Mouse (Mus musculus): ENCODE measurements around the gene Snx18. TPM values are rescaled to one million over a fixed set of nuclear protein-coding genes. Genes with fewer than 3 reads are reported as not detected.

Snx18 gene
- polyA plus RNA-seq (2014; fragmentation: Nextera tagmentation; extraction: Ambion mirVana), result 31.5 and 33.8 TPM in 2 replicates

- ATAC-seq (ENCODE audit: low read depth), result peak; percentile 94
- H3K9ac ChIP-seq (ENCODE audit: low read depth, low read length), result peak within 1 kb of the TSS; percentile 88
- WGBS, result under 1% methylated on average over 54 of the region's 119 CpGs
- no peaks in the 10 kb centered on the region; the same call in 1 of the 2 replicates for H3K36me3 ChIP-seq (ENCODE audit: control insufficient read depth, insufficient read depth, low read length)
- H3K27me3 ChIP-seq (replicated peaks; ENCODE audit: control insufficient read depth, insufficient read depth, low read length), result no peaks in the 10 kb centered on the region
- H3K9me3 ChIP-seq (ENCODE audit: control insufficient read depth, low read length), result no peaks in the 10 kb centered on the region
- peak within 1 kb of the TSS; percentile 94 for H3K4me2 ChIP-seq (ENCODE audit: low read depth, low read length)
- H3K4me1 ChIP-seq (ENCODE audit: control insufficient read depth, insufficient read depth, low read length), result peaks cover 30% of the 10 kb centered on the region
- peak; percentile 97 for DNase-seq (ENCODE audit: low spot score)
- peak within 1 kb of the TSS; percentile 90 for H3K27ac ChIP-seq (replicated peaks; ENCODE audit: low read depth, low read length)
- peak within 1 kb of the TSS; percentile 88 for H3K4me3 ChIP-seq (ENCODE audit: low read depth, low read length)
Measured at GRCm38 (mm10) chr13:113617891-113618823, at the start of gene Snx18. Gene Snx18 (minus strand): TSS chr13:113618564.

DNA sequence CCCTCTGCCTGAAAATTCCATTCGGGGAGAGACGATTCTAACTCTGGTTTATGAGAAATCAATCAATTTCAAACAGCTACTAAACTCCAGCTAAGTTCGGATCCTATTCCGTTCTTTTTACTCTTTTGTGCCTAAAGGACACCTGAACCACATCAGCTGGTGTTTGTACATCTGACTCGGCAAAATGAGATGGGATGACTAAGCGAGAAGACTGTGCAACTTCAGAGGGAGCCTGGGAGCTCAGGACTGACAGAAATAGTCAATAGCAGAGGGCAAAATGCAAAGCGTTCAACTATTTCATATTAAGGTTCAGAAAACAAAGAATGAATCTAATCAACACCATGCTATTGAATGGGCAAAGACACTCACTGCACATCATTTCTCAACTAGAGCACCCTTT, 45.5 kb upstream of the Snx18 start:
- DNase-seq (ENCODE audit: low spot score) (no peak), ATAC-seq (ENCODE audit: low read depth) (no peak)
- Histone ChIP-seq H3K27ac (replicated peaks; ENCODE audit: low read depth, low read length) (no peak overlapping the region), H3K36me3 (ENCODE audit: control insufficient read depth, insufficient read depth, low read length) (no peaks in the 10 kb centered on the region), H3K4me2 (ENCODE audit: low read depth, low read length) (no peak overlapping the region), H3K4me1 (ENCODE audit: control insufficient read depth, insufficient read depth, low read length) (no peaks in the 10 kb centered on the region; the same call in 1 of the 2 replicates), H3K9ac (ENCODE audit: low read depth, low read length) (no peak overlapping the region; the same call in 1 of the 2 replicates), H3K4me3 (ENCODE audit: low read depth, low read length) (no peak overlapping the region), H3K9me3 (ENCODE audit: control insufficient read depth, low read length) (no peaks in the 10 kb centered on the region), H3K27me3 (replicated peaks; ENCODE audit: control insufficient read depth, insufficient read depth, low read length) (no peaks in the 10 kb centered on the region)
- 84% methylated on average over 7 of the region's 7 CpGs for WGBS

DNA sequence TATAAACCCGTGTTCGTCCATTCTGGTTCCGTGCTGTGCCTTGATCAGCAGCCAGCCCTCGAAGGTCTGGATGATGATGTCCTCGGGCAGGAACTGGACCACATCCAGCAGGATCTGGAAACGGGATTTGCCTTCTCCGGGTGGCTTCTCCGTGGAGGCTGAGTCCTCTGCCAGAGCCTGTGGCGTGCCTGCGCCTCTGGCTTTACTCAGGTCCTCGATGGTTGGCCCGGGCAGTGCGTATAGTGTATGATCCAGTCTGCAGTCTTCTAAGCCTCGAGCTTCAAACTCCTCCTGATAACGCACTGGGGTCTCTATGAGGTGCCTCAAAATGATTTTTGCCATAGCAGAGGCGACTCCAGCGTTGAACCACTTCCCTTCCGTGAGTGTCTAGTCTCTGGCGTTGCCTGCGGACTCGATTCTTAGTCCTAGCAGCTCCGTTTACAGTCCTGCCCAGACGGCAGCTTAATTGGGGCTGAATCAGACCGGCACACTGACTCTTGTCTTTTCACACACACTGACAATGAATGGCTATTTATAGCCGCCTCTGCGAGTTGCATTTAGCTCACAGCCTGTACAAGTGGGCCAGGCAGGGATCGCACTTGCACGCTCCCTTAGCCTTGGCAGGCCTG, 44.9 kb upstream of the Snx18 start, which contains the start of gene Hspb3:
TSS of gene Hspb3 (minus strand) at position 526 of the 629 bp plus-strand sequence.
- H3K4me1 ChIP-seq (ENCODE audit: control insufficient read depth, insufficient read depth, low read length), result no peaks in the 10 kb centered on the region; the same call in 1 of the 2 replicates
- H3K4me3 ChIP-seq (ENCODE audit: low read depth, low read length), result 0 out of 2 replicates have a peak within 1 kb of the TSS, but pooled peaks have one; percentile 5
- ATAC-seq (ENCODE audit: low read depth), result 0 out of 2 replicates have a peak, but pooled peaks have one; percentile 55
- H3K36me3 ChIP-seq (ENCODE audit: control insufficient read depth, insufficient read depth, low read length), result no peaks in the 10 kb centered on the region
- H3K9ac ChIP-seq (ENCODE audit: low read depth, low read length), result peak within 1 kb of the TSS; percentile 42; the same call in 1 of the 2 replicates
- no peaks in the 10 kb centered on the region for H3K9me3 ChIP-seq (ENCODE audit: control insufficient read depth, low read length)
- no peak within 1 kb of the TSS for H3K27ac ChIP-seq (replicated peaks; ENCODE audit: low read depth, low read length)
- peak within 1 kb of the TSS; percentile 20; the same call in 1 of the 2 replicates for H3K4me2 ChIP-seq (ENCODE audit: low read depth, low read length)
- no peaks in the 10 kb centered on the region for H3K27me3 ChIP-seq (replicated peaks; ENCODE audit: control insufficient read depth, insufficient read depth, low read length)
- peak; percentile 76 for DNase-seq (ENCODE audit: low spot score)
- WGBS, result 57% methylated on average over 28 of the region's 28 CpGs

DNA sequence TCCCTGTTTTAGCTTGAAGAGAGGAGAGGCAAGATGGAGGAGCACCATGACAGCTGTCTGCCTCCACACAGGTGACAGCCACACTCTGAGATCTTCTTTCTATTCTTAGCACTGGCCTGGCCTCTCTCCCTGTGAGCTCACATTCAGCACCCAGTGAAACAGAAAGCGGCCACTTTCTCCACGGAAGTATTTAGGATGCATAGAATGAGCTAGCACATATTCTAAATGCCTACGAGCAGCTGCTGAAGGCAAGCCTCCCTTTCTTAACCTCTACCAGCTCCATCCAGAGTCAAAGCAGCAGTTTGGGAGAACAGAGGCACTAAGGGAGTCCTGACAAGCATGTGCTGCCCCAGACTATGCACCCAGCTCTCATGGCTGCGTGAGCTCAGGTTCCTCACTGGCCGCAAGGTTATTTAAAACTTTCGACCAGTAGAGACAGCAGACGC, 43.5 kb upstream of the Snx18 start:
- H3K4me1 ChIP-seq (ENCODE audit: control insufficient read depth, insufficient read depth, low read length), result no peaks in the 10 kb centered on the region; the same call in 1 of the 2 replicates
- DNase-seq (ENCODE audit: low spot score) (peak; percentile 65), ATAC-seq (ENCODE audit: low read depth) (peak; percentile 74)
- no peaks in the 10 kb centered on the region for H3K9me3 ChIP-seq (ENCODE audit: control insufficient read depth, low read length)
- 52% methylated on average over 7 of the region's 7 CpGs for WGBS
- no peak overlapping the region for H3K4me3 ChIP-seq (ENCODE audit: low read depth, low read length)
- no peak overlapping the region for H3K9ac ChIP-seq (ENCODE audit: low read depth, low read length)
- H3K27ac ChIP-seq (replicated peaks; ENCODE audit: low read depth, low read length), result no peak overlapping the region
- no peaks in the 10 kb centered on the region for H3K27me3 ChIP-seq (replicated peaks; ENCODE audit: control insufficient read depth, insufficient read depth, low read length)
- H3K36me3 ChIP-seq (ENCODE audit: control insufficient read depth, insufficient read depth, low read length), result no peaks in the 10 kb centered on the region
- no peak overlapping the region for H3K4me2 ChIP-seq (ENCODE audit: low read depth, low read length)

GRCm38 (mm10) chr13:113660576-113661310, 42.4 kb upstream of the Snx18 start:
- H3K4me2 ChIP-seq (ENCODE audit: low read depth, low read length), result peak overlapping the region; percentile 14; the same call in 1 of the 2 replicates
- no peak overlapping the region for H3K4me3 ChIP-seq (ENCODE audit: low read depth, low read length)
- no peaks in the 10 kb centered on the region for H3K9me3 ChIP-seq (ENCODE audit: control insufficient read depth, low read length)
- ATAC-seq (ENCODE audit: low read depth) (no peak), DNase-seq (ENCODE audit: low spot score) (no peak)
- H3K36me3 ChIP-seq (ENCODE audit: control insufficient read depth, insufficient read depth, low read length), result no peaks in the 10 kb centered on the region
- H3K4me1 ChIP-seq (ENCODE audit: control insufficient read depth, insufficient read depth, low read length), result no peaks in the 10 kb centered on the region; the same call in 1 of the 2 replicates
- no peaks in the 10 kb centered on the region for H3K27me3 ChIP-seq (replicated peaks; ENCODE audit: control insufficient read depth, insufficient read depth, low read length)
- 66% methylated on average over 9 of the region's 9 CpGs for WGBS
- no peak overlapping the region for H3K27ac ChIP-seq (replicated peaks; ENCODE audit: low read depth, low read length)
- no peak overlapping the region for H3K9ac ChIP-seq (ENCODE audit: low read depth, low read length)

DNA sequence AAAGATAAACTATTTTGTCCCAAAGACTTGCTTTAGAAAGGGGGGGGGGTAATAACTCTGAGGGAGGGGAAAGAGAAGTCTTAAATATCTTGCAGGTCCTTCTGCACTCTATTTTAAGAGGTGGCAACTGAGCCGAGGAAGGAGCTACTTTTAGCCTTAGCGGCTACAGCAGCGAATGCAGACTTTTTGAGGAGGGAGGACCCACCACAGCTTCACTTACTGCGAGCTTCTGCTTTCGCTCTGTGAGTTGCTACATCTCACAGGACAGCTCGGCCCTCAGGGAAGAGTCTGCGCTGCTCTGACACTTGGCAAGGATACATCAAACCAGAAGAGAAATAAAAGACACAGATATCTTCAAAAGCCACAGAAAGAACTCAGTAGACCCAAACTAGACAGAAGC, 38.8 kb upstream of the Snx18 start:
- no peak for ATAC-seq (ENCODE audit: low read depth)
- no peak overlapping the region for H3K9ac ChIP-seq (ENCODE audit: low read depth, low read length)
- H3K9me3 ChIP-seq (ENCODE audit: control insufficient read depth, low read length), result no peaks in the 10 kb centered on the region
- H3K4me3 ChIP-seq (ENCODE audit: low read depth, low read length), result no peak overlapping the region
- H3K27ac ChIP-seq (replicated peaks; ENCODE audit: low read depth, low read length), result no peak overlapping the region
- H3K4me1 ChIP-seq (ENCODE audit: control insufficient read depth, insufficient read depth, low read length), result no peaks in the 10 kb centered on the region
- DNase-seq (ENCODE audit: low spot score), result no peak
- 56% methylated on average over 7 of the region's 7 CpGs for WGBS
- H3K4me2 ChIP-seq (ENCODE audit: low read depth, low read length), result no peak overlapping the region
- H3K27me3 ChIP-seq (replicated peaks; ENCODE audit: control insufficient read depth, insufficient read depth, low read length), result no peaks in the 10 kb centered on the region
- H3K36me3 ChIP-seq (ENCODE audit: control insufficient read depth, insufficient read depth, low read length), result no peaks in the 10 kb centered on the region

GRCm38 (mm10) chr13:113656639-113657038, 38.3 kb upstream of the Snx18 start:
- Histone ChIP-seq H3K9me3 (ENCODE audit: control insufficient read depth, low read length) (no peaks in the 10 kb centered on the region), H3K4me2 (ENCODE audit: low read depth, low read length) (no peak overlapping the region), H3K4me3 (ENCODE audit: low read depth, low read length) (no peak overlapping the region), H3K9ac (ENCODE audit: low read depth, low read length) (no peak overlapping the region), H3K27me3 (replicated peaks; ENCODE audit: control insufficient read depth, insufficient read depth, low read length) (no peaks in the 10 kb centered on the region), H3K27ac (replicated peaks; ENCODE audit: low read depth, low read length) (no peak overlapping the region), H3K36me3 (ENCODE audit: control insufficient read depth, insufficient read depth, low read length) (no peaks in the 10 kb centered on the region), H3K4me1 (ENCODE audit: control insufficient read depth, insufficient read depth, low read length) (no peaks in the 10 kb centered on the region)
- no peak for ATAC-seq (ENCODE audit: low read depth)
- WGBS, result 71% methylated on average over 4 of the region's 4 CpGs
- DNase-seq (ENCODE audit: low spot score), result no peak

GRCm38 (mm10) chr13:113655511-113655910, 37.1 kb upstream of the Snx18 start:
- no peak for ATAC-seq (ENCODE audit: low read depth)
- Histone ChIP-seq H3K4me1 (ENCODE audit: control insufficient read depth, insufficient read depth, low read length) (no peaks in the 10 kb centered on the region), H3K27ac (replicated peaks; ENCODE audit: low read depth, low read length) (no peak overlapping the region), H3K9ac (ENCODE audit: low read depth, low read length) (no peak overlapping the region), H3K36me3 (ENCODE audit: control insufficient read depth, insufficient read depth, low read length) (no peaks in the 10 kb centered on the region), H3K9me3 (ENCODE audit: control insufficient read depth, low read length) (no peaks in the 10 kb centered on the region), H3K4me2 (ENCODE audit: low read depth, low read length) (no peak overlapping the region), H3K4me3 (ENCODE audit: low read depth, low read length) (no peak overlapping the region), H3K27me3 (replicated peaks; ENCODE audit: control insufficient read depth, insufficient read depth, low read length) (no peaks in the 10 kb centered on the region)
- no peak for DNase-seq (ENCODE audit: low spot score)
- WGBS, result 89% methylated on average over 4 of the region's 4 CpGs

All from embryonic facial prominence, embryonic 14.5 days (tissue).